Mouse (Mus musculus) Patski (cell line): ENCODE measurements around the gene Rcn2. TPM values are rescaled to one million over a fixed set of nuclear protein-coding genes. Genes with fewer than 3 reads are reported as not detected.

ENCODE experiments used
- ATAC-seq: fragments of 100-300 bp; one replicate; pipeline ENCODE4 v1.8.0; 2021
- CTCF ChIA-PET: fragments of 350-600 bp; sonication (Branson Sonifier 250); formaldehyde crosslinking; loops from one replicate; lab custom pipeline; 2022; ENCODE audit warnings: inconsistent platforms; lab: Charles Lee
- POLR2A ChIA-PET: fragments of 350-600 bp; sonication (Branson Sonifier 250); formaldehyde crosslinking; loops from one replicate; lab custom pipeline; 2022; ENCODE audit warnings: antibody characterized with exemption, inconsistent platforms; lab: Charles Lee
- DNase-seq: peaks from one replicate; pipeline ENCODE4 v3.0.0-alpha.2; 2011; ENCODE audit warnings: low read depth, low spot score
- H3K27me3 ChIP-seq: fragments of 371-371 bp; one replicate; pipeline ENCODE4 v1.5.1; 2021
- CTCF ChIP-seq: fragments of 100-300 bp; IDR thresholded peaks from one replicate; pipeline ENCODE4 v1.5.1; 2021
- in situ Hi-C: fragments of 300-500 bp; cut with MboI; formaldehyde crosslinking; loops from 3 replicates; pipeline ENCODE4 v1.11.1; 2018; ENCODE audit warnings: low pct_unique_long_range_greater_than_20kb, mixed read lengths
- polyA plus RNA-seq: library from polyadenylated mRNA; unstranded; gene quantifications from one replicate; pipeline ENCODE4 v1.2.3, GENCODE M21; 2021

The Rcn2 gene
- polyA plus RNA-seq, 1 experiment from 2014 or later: 192 TPM

GRCm38 (mm10) chr9:56092102-56092501 is 50.5 kb downstream of the Rcn2 start:
- ChIA-PET POLR2A (no interaction called here), CTCF (interaction anchor here (0.9 to 2.3 kb wide), 4 partner anchors 9 to 29 kb away, joined by 3 to 12 read pairs (median 5); no protein-coding TSS in a partner anchor)
- in situ Hi-C loops: no loop called here
- no peaks in the 10 kb centered on the region for H3K27me3 ChIP-seq
- DNase-seq (no peak), ATAC-seq (no peak)
- no peak for TF ChIP-seq CTCF

GRCm38 (mm10) chr9:56097584-56098298 is 56.1 kb downstream of the Rcn2 start:
- CTCF ChIA-PET: interaction anchor here (1.4 kb wide), 1 partner anchor 23 kb away, joined by 3 read pairs; no protein-coding TSS in a partner anchor
- TF ChIP-seq CTCF: no peak
- DNase-seq (no peak), ATAC-seq (no peak)
- in situ Hi-C loops: no loop called here
- POLR2A ChIA-PET: no interaction called here
- H3K27me3 ChIP-seq: no peaks in the 10 kb centered on the region

- ATAC-seq (no peak), DNase-seq (no peak)
- TF ChIP-seq CTCF: no peak
- no peaks in the 10 kb centered on the region for H3K27me3 ChIP-seq
- POLR2A ChIA-PET: no interaction called here
- in situ Hi-C loops: no loop called here
- CTCF ChIA-PET: interaction anchor here (1.3 kb wide), 1 partner anchor 14 kb away, joined by 3 read pairs; no protein-coding TSS in a partner anchor
These were observed 58.4 kb downstream of the Rcn2 start for GRCm38 (mm10) chr9:56100041-56100522.

GRCm38 (mm10) chr9:56101022-56101421 is 59.4 kb downstream of the Rcn2 start:
- CTCF ChIA-PET: interaction anchor here (0.8 kb wide), 1 partner anchor 31 kb away, joined by 3 read pairs; no protein-coding TSS in a partner anchor
- DNase-seq: peak; percentile 39

GRCm38 (mm10) chr9:56104921-56105320 is 63.3 kb downstream of the Rcn2 start:
- ChIA-PET CTCF (no interaction called here), POLR2A (no interaction called here)
- no peaks in the 10 kb centered on the region for H3K27me3 ChIP-seq
- in situ Hi-C loops: no loop called here
- no peak for TF ChIP-seq CTCF
- ATAC-seq (no peak), DNase-seq (peak; percentile 17)

More at GRCm38 (mm10) chr9:56101022-56101421, 59.4 kb downstream of the Rcn2 start:
- POLR2A ChIA-PET: no interaction called here
- no peak for TF ChIP-seq CTCF
- no peaks in the 10 kb centered on the region for H3K27me3 ChIP-seq
- in situ Hi-C loops: no loop called here
- no peak for ATAC-seq

GRCm38 (mm10) chr9:56106274-56107072 is 64.8 kb downstream of the Rcn2 start:
- in situ Hi-C loops: no loop called here
- no peaks in the 10 kb centered on the region for H3K27me3 ChIP-seq
- DNase-seq (no peak), ATAC-seq (no peak)
- ChIA-PET CTCF (interaction anchor here (0.9 kb wide), 1 partner anchor 12 kb away, joined by 4 read pairs; no protein-coding TSS in a partner anchor), POLR2A (interaction anchor here (0.7 kb wide), 1 partner anchor 19 kb away, joined by 3 read pairs; no protein-coding TSS in a partner anchor)
- no peak for TF ChIP-seq CTCF

GRCm38 (mm10) chr9:56107527-56107926 is 65.9 kb downstream of the Rcn2 start:
- ATAC-seq (peak; percentile 84), DNase-seq (peak; percentile 71)
- TF ChIP-seq CTCF: no peak
- in situ Hi-C loops: no loop called here
- H3K27me3 ChIP-seq: no peaks in the 10 kb centered on the region
- CTCF ChIA-PET: interaction anchor here (0.7 to 1.5 kb wide), 3 partner anchors 11 to 33 kb away, joined by 3 to 4 read pairs (median 3); no protein-coding TSS in a partner anchor
- POLR2A ChIA-PET: interaction anchor here (0.7 kb wide), 1 partner anchor 20 kb away, joined by 3 read pairs; no protein-coding TSS in a partner anchor

GRCm38 (mm10) chr9:56108174-56108573 is 66.5 kb downstream of the Rcn2 start:
- no peak for TF ChIP-seq CTCF
- no peak for ATAC-seq
- in situ Hi-C loops: no loop called here
- H3K27me3 ChIP-seq: no peaks in the 10 kb centered on the region
- no peak for DNase-seq
- ChIA-PET CTCF (interaction anchor here (0.9 to 1.5 kb wide), 3 partner anchors 11 to 33 kb away, joined by 3 to 4 read pairs (median 4); no protein-coding TSS in a partner anchor), POLR2A (no interaction called here)

Other genes with a start within 250 kb of the Rcn2 start
- 12.0 TPM for gene Scaper, start 103.7 kb upstream of the Rcn2 start, polyA plus RNA-seq
- not detected for gene 4930563M21Rik, start 31.3 kb upstream of the Rcn2 start, polyA plus RNA-seq
- gene Pstpip1, start 48.1 kb downstream of the Rcn2 start, polyA plus RNA-seq: 0.41 TPM
- 371 TPM for gene Tspan3, start 123.6 kb downstream of the Rcn2 start, polyA plus RNA-seq